Mouse (Mus musculus) limb, embryonic 13.5 days (tissue): ENCODE measurements at regions not wholly inside any gene's neighbourhood (a gene's known extent, or its start where the extent isn't known, plus 50 kb on each side); places are given as distances from the start of the nearest gene placed in this dataset.
"Not testable (repeated sequence)": the region's sequence is repeated elsewhere in the genome, so short reads cannot be mapped to it uniquely, and the experiment has no call there.

Experiments
- ATAC-seq: fragments of 200-750 bp; cut with Nextera tagmentation; 2 replicates; pipeline ENCODE4 v1.8.0; 2017; ENCODE audit warnings: low read depth, moderate number of reproducible peaks, moderate TSS enrichment; ENCODE audit not compliant: low FRiP score
- H3K27ac ChIP-seq: fragments of 300-500 bp; sonication (generic); 2 replicates; pipeline ENCODE4 v1.5.1; 2015; ENCODE audit warnings: inconsistent platforms, mild to moderate bottlenecking, moderate library complexity
- H3K27me3 ChIP-seq: fragments of 300-500 bp; sonication (generic); 2 replicates; pipeline ENCODE4 v1.6.1; 2015; ENCODE audit warnings: mild to moderate bottlenecking, inconsistent platforms
- H3K36me3 ChIP-seq: fragments of 300-500 bp; sonication (generic); 2 replicates; pipeline ENCODE4 v1.6.1; 2015; ENCODE audit warnings: inconsistent platforms, mild to moderate bottlenecking, moderate library complexity
- H3K4me1 ChIP-seq: fragments of 300-500 bp; sonication (generic); 2 replicates; pipeline ENCODE4 v1.6.1; 2015; ENCODE audit warnings: inconsistent platforms
- H3K4me2 ChIP-seq: fragments of 300-500 bp; sonication (generic); replicated peaks from 2 replicates; pipeline ENCODE4 v1.6.1; 2015; ENCODE audit warnings: inconsistent platforms, mild to moderate bottlenecking, moderate library complexity
- H3K4me3 ChIP-seq: fragments of 300-500 bp; sonication (generic); 2 replicates; pipeline ENCODE4 v1.5.1; 2015; ENCODE audit warnings: moderate library complexity, mild to moderate bottlenecking, inconsistent platforms
- H3K9ac ChIP-seq: fragments of 300-500 bp; sonication (generic); 2 replicates; pipeline ENCODE4 v1.6.1; 2015; ENCODE audit warnings: mild to moderate bottlenecking, inconsistent platforms
- H3K9me3 ChIP-seq: fragments of 300-500 bp; sonication (generic); 2 replicates; pipeline ENCODE4 v1.6.1; 2016; ENCODE audit warnings: inconsistent platforms
- WGBS: fragments of 180-500 bp; shearing (Covaris S2); methylation state at CpG from one replicate; pipeline ENCODE4 v1.1.7; 2015; 5-methylcytosine and 5-hydroxymethylcytosine counted together

GRCm38 (mm10) chr17:62160301-62160700 is 720.8 kb downstream of the Efna5 start:
- Histone ChIP-seq H3K36me3 (no peaks in the 10 kb centered on the region), H3K4me2 (no peak overlapping the region), H3K4me1 (no peaks in the 10 kb centered on the region), H3K27me3 (no peaks in the 10 kb centered on the region), H3K9me3 (no peaks in the 10 kb centered on the region), H3K9ac (no peak overlapping the region), H3K27ac (no peak overlapping the region), H3K4me3 (no peak overlapping the region)
- 83% methylated on average over 2 of the region's 2 CpGs for WGBS
- no peak for ATAC-seq

GRCm38 (mm10) chr17:62135050-62135449 is 746.1 kb downstream of the Efna5 start:
- Histone ChIP-seq H3K9me3 (no peaks in the 10 kb centered on the region), H3K4me1 (no peaks in the 10 kb centered on the region), H3K4me3 (no peak overlapping the region), H3K9ac (no peak overlapping the region), H3K27me3 (no peaks in the 10 kb centered on the region), H3K4me2 (no peak overlapping the region), H3K36me3 (no peaks in the 10 kb centered on the region), H3K27ac (no peak overlapping the region)
- ATAC-seq, result no peak
- WGBS, result 83% methylated on average over 3 of the region's 3 CpGs

GRCm38 (mm10) chr17:62111703-62112102 is 769.4 kb downstream of the Efna5 start:
- H3K36me3 ChIP-seq, H3K4me3 ChIP-seq, H3K9ac ChIP-seq, ATAC-seq, H3K4me2 ChIP-seq, H3K4me1 ChIP-seq, H3K27ac ChIP-seq, H3K9me3 ChIP-seq, H3K27me3 ChIP-seq: not testable (repeated sequence)
- WGBS, result 93% methylated on average over 3 of the region's 3 CpGs

- H3K4me2 ChIP-seq, result no peak overlapping the region
- no peaks in the 10 kb centered on the region for H3K36me3 ChIP-seq
- H3K4me1 ChIP-seq, result no peaks in the 10 kb centered on the region
- no peak overlapping the region for H3K27ac ChIP-seq
- H3K9me3 ChIP-seq, result no peaks in the 10 kb centered on the region
- no peak for ATAC-seq
- no peak overlapping the region for H3K9ac ChIP-seq
- no peaks in the 10 kb centered on the region for H3K27me3 ChIP-seq
- H3K4me3 ChIP-seq, result no peak overlapping the region
These were observed 772.1 kb downstream of the Efna5 start for GRCm38 (mm10) chr17:62109052-62109451.

- Histone ChIP-seq H3K4me1 (no peaks in the 10 kb centered on the region), H3K4me3 (no peak overlapping the region), H3K9ac (no peak overlapping the region), H3K4me2 (no peak overlapping the region), H3K27me3 (no peaks in the 10 kb centered on the region), H3K27ac (no peak overlapping the region), H3K9me3 (no peaks in the 10 kb centered on the region), H3K36me3 (no peaks in the 10 kb centered on the region)
- WGBS, result 69% methylated on average over 4 of the region's 4 CpGs
- no peak for ATAC-seq
These were observed 797.8 kb downstream of the Efna5 start for GRCm38 (mm10) chr17:62083281-62083680.

GRCm38 (mm10) chr17:62077604-62078003 is 803.5 kb downstream of the Efna5 start:
- H3K9me3 ChIP-seq, result no peaks in the 10 kb centered on the region
- H3K27me3 ChIP-seq, result no peaks in the 10 kb centered on the region
- no peak overlapping the region for H3K4me2 ChIP-seq
- H3K27ac ChIP-seq, result no peak overlapping the region
- no peak for ATAC-seq
- H3K4me1 ChIP-seq, result no peaks in the 10 kb centered on the region
- 76% methylated on average over 7 of the region's 7 CpGs for WGBS
- no peak overlapping the region for H3K4me3 ChIP-seq
- no peak overlapping the region for H3K9ac ChIP-seq
- H3K36me3 ChIP-seq, result no peaks in the 10 kb centered on the region

- H3K4me3 ChIP-seq, result no peak overlapping the region
- no peak overlapping the region for H3K9ac ChIP-seq
- H3K27me3 ChIP-seq, result no peaks in the 10 kb centered on the region
- peaks cover 4% of the 10 kb centered on the region; the same call in 1 of the 2 replicates for H3K9me3 ChIP-seq
- H3K36me3 ChIP-seq, result no peaks in the 10 kb centered on the region
- H3K4me1 ChIP-seq, result no peaks in the 10 kb centered on the region
- H3K4me2 ChIP-seq, result no peak overlapping the region
- WGBS, result 71% methylated on average over 1 of the region's 1 CpGs
- ATAC-seq, result no peak
- H3K27ac ChIP-seq, result no peak overlapping the region
These were observed 816.2 kb downstream of the Efna5 start for GRCm38 (mm10) chr17:62064939-62065338.

GRCm38 (mm10) chr17:62058016-62058415 is 823.1 kb downstream of the Efna5 start:
- H3K27ac ChIP-seq, result no peak overlapping the region
- ATAC-seq, result no peak
- H3K27me3 ChIP-seq, result no peaks in the 10 kb centered on the region
- H3K9me3 ChIP-seq, result no peaks in the 10 kb centered on the region
- no peak overlapping the region for H3K9ac ChIP-seq
- H3K36me3 ChIP-seq, result no peaks in the 10 kb centered on the region
- H3K4me2 ChIP-seq, result no peak overlapping the region
- 19% methylated on average over 3 of the region's 3 CpGs for WGBS
- no peak overlapping the region for H3K4me3 ChIP-seq
- no peaks in the 10 kb centered on the region for H3K4me1 ChIP-seq

GRCm38 (mm10) chr17:62054801-62055200 is 826.3 kb downstream of the Efna5 start:
- no peak overlapping the region for H3K9ac ChIP-seq
- ATAC-seq, result no peak
- WGBS, result 59% methylated on average over 6 of the region's 6 CpGs

GRCm38 (mm10) chr17:62048989-62049388 is 832.1 kb downstream of the Efna5 start:
- Histone ChIP-seq H3K9me3 (no peaks in the 10 kb centered on the region), H3K4me1 (no peaks in the 10 kb centered on the region), H3K27ac (no peak overlapping the region), H3K27me3 (no peaks in the 10 kb centered on the region), H3K9ac (no peak overlapping the region), H3K36me3 (no peaks in the 10 kb centered on the region), H3K4me2 (no peak overlapping the region), H3K4me3 (no peak overlapping the region)
- WGBS, result 79% methylated on average over 3 of the region's 3 CpGs
- ATAC-seq, result no peak

More at GRCm38 (mm10) chr17:62054801-62055200, 826.3 kb downstream of the Efna5 start:
- Histone ChIP-seq H3K4me1 (no peaks in the 10 kb centered on the region), H3K36me3 (no peaks in the 10 kb centered on the region), H3K9me3 (no peaks in the 10 kb centered on the region), H3K4me3 (no peak overlapping the region), H3K4me2 (no peak overlapping the region), H3K27ac (no peak overlapping the region), H3K27me3 (no peaks in the 10 kb centered on the region)

- H3K4me2 ChIP-seq, result no peak overlapping the region
- H3K27ac ChIP-seq, result no peak overlapping the region
- WGBS, result 65% methylated on average over 1 of the region's 1 CpGs
- no peak for ATAC-seq
- H3K9ac ChIP-seq, result no peak overlapping the region
- H3K27me3 ChIP-seq, result no peaks in the 10 kb centered on the region
- no peaks in the 10 kb centered on the region for H3K4me1 ChIP-seq
- no peak overlapping the region for H3K4me3 ChIP-seq
- no peaks in the 10 kb centered on the region for H3K9me3 ChIP-seq
- H3K36me3 ChIP-seq, result no peaks in the 10 kb centered on the region
These were observed 850.5 kb downstream of the Efna5 start for GRCm38 (mm10) chr17:62030614-62031013.
